ENCODE assay signal across 20 mouse cellular contexts in the genomic region with DNA sequence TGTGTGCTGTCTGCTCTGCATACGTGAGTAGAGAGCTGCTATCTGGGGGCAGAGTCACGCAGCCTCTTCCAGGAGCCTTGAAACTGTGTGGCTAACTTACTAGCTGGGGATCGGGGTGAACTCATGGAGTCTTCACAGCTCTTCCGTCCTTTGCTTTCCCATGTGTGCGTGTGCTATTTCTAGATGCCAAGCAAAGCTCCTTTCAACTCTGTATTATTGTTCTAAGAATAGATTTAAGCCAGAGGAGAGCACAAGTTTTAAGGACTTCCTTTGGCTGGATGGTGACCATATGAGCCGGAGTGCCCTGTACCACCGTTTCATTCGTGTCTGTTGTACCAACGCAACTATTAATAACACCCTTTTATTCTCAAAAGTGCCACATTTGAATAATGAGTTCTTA.
"Had no signal": no experiment of that assay in that cellular context is flagged by ENCODE, and none has a peak within 500 bp of the region (broad histone marks: within the 10 kb centered on the region; RNA-seq: fewer than 3 reads in every experiment).

No protein-coding gene starts in this region.

- ATAC-seq: liver, embryonic 12.5 days; midbrain, embryonic 13.5 days; midbrain, embryonic 16.5 days had no signal

- DNase-seq: kidney, adult 8-10 months; kidney, postnatal 14 days; kidney, postnatal 4 days; left cerebral cortex, postnatal 4 days; liver; lung, adult 18-20 months; lung, postnatal 10 days; lung, postnatal 36 days; right cerebral cortex, postnatal 25 days; spleen, adult 18-20 months; thymus, postnatal 25 days had no signal

- H3K36me3 ChIP-seq: limb, embryonic 13.5 days; liver, embryonic 12.5 days; liver, embryonic 15.5 days; lung, embryonic 15.5 days; midbrain, embryonic 10.5 days; midbrain, embryonic 13.5 days; stomach, embryonic 15.5 days had no signal

- H3K4me1 ChIP-seq: liver, embryonic 12.5 days; liver, embryonic 15.5 days; lung, embryonic 15.5 days; megakaryocyte, embryonic 14.5 days; stomach, embryonic 15.5 days had no signal

- H3K9ac ChIP-seq: limb, embryonic 13.5 days; liver, embryonic 12.5 days; liver, embryonic 15.5 days; lung, embryonic 15.5 days; midbrain, embryonic 13.5 days; stomach, embryonic 15.5 days had no signal

- H3K27me3 ChIP-seq: limb, embryonic 13.5 days; liver, embryonic 12.5 days; liver, embryonic 15.5 days; lung, embryonic 15.5 days; megakaryocyte, embryonic 14.5 days; midbrain, embryonic 13.5 days; stomach, embryonic 15.5 days had no signal

- H3K27ac ChIP-seq: limb, embryonic 13.5 days; liver, embryonic 12.5 days; liver, embryonic 15.5 days; lung, embryonic 15.5 days; midbrain, embryonic 10.5 days; midbrain, embryonic 13.5 days; stomach, embryonic 15.5 days had no signal

- H3K4me2 ChIP-seq: limb, embryonic 13.5 days; liver, embryonic 12.5 days; liver, embryonic 15.5 days; lung, embryonic 15.5 days; midbrain, embryonic 13.5 days; stomach, embryonic 15.5 days had no signal

- H3K4me3 ChIP-seq: limb, embryonic 13.5 days; liver, embryonic 12.5 days; liver, embryonic 15.5 days; lung, embryonic 15.5 days; megakaryocyte, embryonic 14.5 days; midbrain, embryonic 10.5 days; midbrain, embryonic 13.5 days; stomach, embryonic 15.5 days had no signal

- H3K9me3 ChIP-seq: limb, embryonic 13.5 days; liver, embryonic 12.5 days; liver, embryonic 15.5 days; lung, embryonic 15.5 days; megakaryocyte, embryonic 14.5 days; midbrain, embryonic 10.5 days; midbrain, embryonic 13.5 days; stomach, embryonic 15.5 days had no signal
